Mouse (Mus musculus) spleen, postnatal 14 days (tissue): ENCODE data around the gene Ikbkg.
"Not testable (repeated sequence)": the region's sequence is repeated elsewhere in the genome, so short reads cannot be mapped to it uniquely, and the experiment has no call there.

Experiments used
- DNase-seq, 2 experiments: peaks; one replicate each; pipeline ENCODE4 v3.0.0; 2021 to 2022; ENCODE audit warnings: low spot score in 2 of 2

The Ikbkg gene

GRCm38 (mm10) chrX:74451157-74451912, 58.2 kb downstream of the Ikbkg start:
- no peak for DNase-seq

DNA sequence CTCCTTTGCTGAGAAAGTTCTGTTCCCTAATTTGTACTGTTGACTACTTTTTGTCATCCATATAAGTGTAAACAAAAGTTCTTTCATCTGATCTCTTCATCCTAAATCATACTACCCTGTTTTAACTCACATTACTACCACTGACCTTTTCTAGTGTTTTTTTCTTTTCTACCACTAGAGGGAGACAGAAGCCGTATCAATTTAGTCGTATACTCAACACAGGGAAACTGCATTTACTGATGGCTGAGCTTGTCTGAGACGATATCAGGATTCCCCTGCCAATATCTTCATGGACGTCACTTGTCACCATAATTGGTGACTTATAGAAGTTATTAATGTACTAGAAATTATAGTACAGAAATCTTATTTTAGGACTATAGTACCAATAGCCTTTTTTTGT, 59.7 kb downstream of the Ikbkg start:
- no peak for DNase-seq

DNA sequence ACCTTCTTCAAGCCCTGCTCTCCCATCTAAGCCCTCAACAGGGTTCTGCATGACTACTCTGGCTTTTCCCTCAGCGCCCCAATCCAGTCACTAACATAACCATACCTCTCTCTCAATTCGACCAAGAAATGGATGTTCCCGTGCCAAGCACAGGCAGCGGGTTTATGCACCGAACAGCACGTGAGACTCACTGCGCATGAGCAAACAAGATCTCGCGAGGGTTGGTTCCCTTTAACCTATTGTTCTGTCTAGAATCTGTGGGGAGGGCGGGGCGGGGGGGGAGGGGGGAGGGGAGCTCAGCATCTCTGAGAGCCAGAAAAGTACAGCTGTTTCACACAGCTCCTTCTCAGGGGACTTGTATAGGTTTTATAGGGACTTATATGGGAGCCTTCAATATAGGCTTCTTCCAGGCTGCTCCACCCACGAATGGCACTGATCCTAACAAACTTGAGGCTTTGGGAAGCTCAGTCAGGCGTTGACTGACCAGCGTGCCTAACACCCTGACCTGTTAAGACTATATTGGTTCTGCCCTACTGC, 88.3 kb downstream of the Ikbkg start, which contains the start of gene Gm6880:
Gm6880 (minus strand) TSS at position 51 of the 537 bp plus-strand sequence.
- not testable (repeated sequence) for DNase-seq

GRCm38 (mm10) chrX:74497131-74497530, 104.0 kb downstream of the Ikbkg start:
- DNase-seq, result no peak
